Mouse (Mus musculus) testis, adult 2 months (tissue): ENCODE measurements around the gene Hoxa10. TPM values are rescaled to one million over a fixed set of nuclear protein-coding genes. Genes with fewer than 3 reads are reported as not detected.

ENCODE experiments used
- H3K27ac ChIP-seq: fragments of 200-500 bp; 2 replicates; pipeline ENCODE4 v1.5.1; 2012; ENCODE audit warnings: low read depth, low read length; ENCODE audit not compliant: control insufficient read depth, insufficient read depth
- H3K27me3 ChIP-seq: fragments of 200-500 bp; 2 replicates; pipeline ENCODE4 v1.6.1; 2012; ENCODE audit warnings: mild to moderate bottlenecking, low read length, moderate library complexity; ENCODE audit not compliant: control insufficient read depth, insufficient read depth
- H3K36me3 ChIP-seq: fragments of 200-500 bp; 2 replicates; pipeline ENCODE4 v1.6.1; 2012; ENCODE audit warnings: mild to moderate bottlenecking, low read length; ENCODE audit not compliant: control insufficient read depth, insufficient read depth
- H3K4me1 ChIP-seq: fragments of 200-500 bp; 2 replicates; pipeline ENCODE4 v1.6.1; 2012; ENCODE audit warnings: low read length; ENCODE audit not compliant: control insufficient read depth, insufficient read depth
- H3K4me3 ChIP-seq: fragments of 200-500 bp; 2 replicates; pipeline ENCODE4 v1.5.1; 2012; ENCODE audit warnings: low read depth, mild to moderate bottlenecking, low read length, moderate library complexity, mixed read lengths; ENCODE audit not compliant: control insufficient read depth
- CTCF ChIP-seq: fragments of 200-500 bp; IDR thresholded peaks from 2 replicates; pipeline ENCODE4 v1.5.1; 2012; ENCODE audit warnings: low read depth, mild to moderate bottlenecking, inconsistent platforms, low read length, moderate library complexity; ENCODE audit not compliant: control insufficient read depth, insufficient read depth, insufficient replicate concordance
- POLR2A ChIP-seq: fragments of 200-500 bp; IDR thresholded peaks from 2 replicates; pipeline ENCODE4 v1.6.1; 2012; ENCODE audit warnings: low read depth, mild to moderate bottlenecking, inconsistent platforms, low read length, moderate library complexity; ENCODE audit not compliant: control insufficient read depth
- polyA plus RNA-seq: library from polyadenylated mRNA; depleted of rRNA; stranded (reverse); fragments of >200 nt; gene quantifications from 2 replicates; pipeline ENCODE4 v1.2.3, GENCODE M21; 2012

Hoxa10 gene
- polyA plus RNA-seq, 1 experiment: 0.19 TPM

- H3K27ac ChIP-seq: no peak overlapping the region
- H3K4me3 ChIP-seq: peak overlapping the region; percentile 49
- peaks cover 12% of the 10 kb centered on the region for H3K27me3 ChIP-seq
- TF ChIP-seq CTCF (no peak), POLR2A (no peak)
- H3K4me1 ChIP-seq: peaks cover 38% of the 10 kb centered on the region
- no peaks in the 10 kb centered on the region for H3K36me3 ChIP-seq
Observed at GRCm38 (mm10) chr6:52217459-52217768, 23.2 kb downstream of the Hoxa10 start.

DNA sequence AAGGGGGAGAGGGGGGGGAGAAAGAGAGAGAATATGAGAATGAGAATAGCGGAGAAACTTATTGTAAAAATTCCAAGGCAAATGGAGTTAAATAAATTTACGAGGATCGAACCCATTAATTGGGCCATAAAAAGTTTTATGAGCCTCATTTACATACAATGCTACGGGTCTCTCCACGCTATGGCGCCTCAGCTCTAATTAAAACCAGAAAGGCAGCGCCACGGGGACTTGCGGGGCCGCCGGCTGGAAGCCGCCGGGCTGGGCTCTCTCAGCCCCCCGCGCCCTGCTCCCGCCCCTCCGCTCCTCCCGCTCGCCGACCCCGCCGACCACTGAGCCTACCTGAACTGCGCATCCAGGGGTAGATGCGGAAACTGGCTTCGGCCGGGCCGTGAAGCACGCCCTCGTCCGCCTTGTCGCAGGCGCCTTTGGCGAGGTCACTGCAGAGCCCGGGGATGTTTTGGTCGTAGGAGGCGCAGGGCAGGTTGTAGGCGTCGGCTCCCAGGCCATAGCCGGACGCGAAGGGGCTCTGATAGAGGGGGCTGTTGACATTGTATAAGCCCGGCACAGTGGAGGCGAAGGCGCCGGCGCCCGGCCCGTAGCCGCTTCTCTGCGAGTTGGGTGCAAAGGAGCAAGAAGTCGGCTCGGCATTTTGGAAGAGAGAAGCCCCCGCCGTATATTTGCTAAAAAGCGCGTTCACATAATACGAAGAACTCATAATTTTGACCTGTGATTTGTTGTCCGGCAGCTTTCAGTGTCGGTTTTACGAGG is 23.8 kb downstream of the Hoxa10 start:
- Histone ChIP-seq H3K4me3 (peak overlapping the region; percentile 49), H3K27ac (no peak overlapping the region), H3K36me3 (no peaks in the 10 kb centered on the region), H3K27me3 (peaks cover 12% of the 10 kb centered on the region), H3K4me1 (peaks cover 33% of the 10 kb centered on the region)
- TF ChIP-seq CTCF (no peak), POLR2A (no peak)

GRCm38 (mm10) chr6:52215771-52216535 is 24.7 kb downstream of the Hoxa10 start:
- no peaks in the 10 kb centered on the region for H3K36me3 ChIP-seq
- H3K4me1 ChIP-seq: peaks cover 26% of the 10 kb centered on the region
- H3K27ac ChIP-seq: no peak overlapping the region
- TF ChIP-seq CTCF: no peak
- H3K4me3 ChIP-seq: peak overlapping the region; percentile 66
- H3K27me3 ChIP-seq: peaks cover 15% of the 10 kb centered on the region

DNA sequence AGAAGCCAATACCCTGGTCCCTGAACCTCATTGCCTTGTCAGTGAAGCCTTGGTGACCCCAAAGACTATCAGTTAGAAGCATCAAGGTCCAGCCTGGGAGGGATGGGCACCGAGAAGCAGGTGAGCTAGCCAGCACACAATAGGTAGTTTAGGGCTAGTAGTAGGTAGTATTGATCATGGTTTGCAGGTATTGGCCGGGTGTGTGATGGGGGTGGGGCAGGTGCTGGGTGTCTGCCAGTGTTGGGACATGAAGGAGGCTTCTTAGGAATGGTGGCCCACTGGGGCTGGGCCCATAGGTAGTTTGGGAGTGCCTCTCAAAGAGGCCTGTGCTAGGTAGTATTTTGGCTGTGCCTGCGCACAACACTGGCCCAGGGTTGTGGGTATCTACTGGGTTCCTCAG is 25.6 kb downstream of the Hoxa10 start:
- Histone ChIP-seq H3K27me3 (peaks cover 15% of the 10 kb centered on the region), H3K4me1 (peaks cover 26% of the 10 kb centered on the region), H3K27ac (no peak overlapping the region), H3K4me3 (no peak overlapping the region), H3K36me3 (no peaks in the 10 kb centered on the region)
- TF ChIP-seq CTCF: no peak
- TF ChIP-seq POLR2A: no peak

DNA sequence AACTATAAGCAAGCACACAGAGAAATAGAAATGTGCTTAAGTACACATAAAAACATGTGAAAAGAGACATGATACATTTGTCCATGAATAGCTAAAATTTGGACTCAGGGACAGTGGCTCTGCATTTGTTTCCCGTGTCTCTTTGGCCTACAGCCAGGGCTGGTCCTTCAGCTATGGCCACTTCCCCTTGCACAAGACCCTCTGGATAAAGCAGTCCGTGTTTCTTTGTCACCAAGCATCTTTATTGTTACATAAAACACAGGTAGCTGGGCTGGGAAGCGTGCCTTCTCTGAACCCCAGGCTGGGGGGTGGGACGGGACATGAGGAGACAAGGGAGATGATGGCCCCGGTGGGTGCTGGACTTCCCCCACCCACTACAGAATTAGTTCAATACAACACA is 26.4 kb downstream of the Hoxa10 start:
- Histone ChIP-seq H3K27me3 (peaks cover 16% of the 10 kb centered on the region), H3K4me3 (no peak overlapping the region)

DNA sequence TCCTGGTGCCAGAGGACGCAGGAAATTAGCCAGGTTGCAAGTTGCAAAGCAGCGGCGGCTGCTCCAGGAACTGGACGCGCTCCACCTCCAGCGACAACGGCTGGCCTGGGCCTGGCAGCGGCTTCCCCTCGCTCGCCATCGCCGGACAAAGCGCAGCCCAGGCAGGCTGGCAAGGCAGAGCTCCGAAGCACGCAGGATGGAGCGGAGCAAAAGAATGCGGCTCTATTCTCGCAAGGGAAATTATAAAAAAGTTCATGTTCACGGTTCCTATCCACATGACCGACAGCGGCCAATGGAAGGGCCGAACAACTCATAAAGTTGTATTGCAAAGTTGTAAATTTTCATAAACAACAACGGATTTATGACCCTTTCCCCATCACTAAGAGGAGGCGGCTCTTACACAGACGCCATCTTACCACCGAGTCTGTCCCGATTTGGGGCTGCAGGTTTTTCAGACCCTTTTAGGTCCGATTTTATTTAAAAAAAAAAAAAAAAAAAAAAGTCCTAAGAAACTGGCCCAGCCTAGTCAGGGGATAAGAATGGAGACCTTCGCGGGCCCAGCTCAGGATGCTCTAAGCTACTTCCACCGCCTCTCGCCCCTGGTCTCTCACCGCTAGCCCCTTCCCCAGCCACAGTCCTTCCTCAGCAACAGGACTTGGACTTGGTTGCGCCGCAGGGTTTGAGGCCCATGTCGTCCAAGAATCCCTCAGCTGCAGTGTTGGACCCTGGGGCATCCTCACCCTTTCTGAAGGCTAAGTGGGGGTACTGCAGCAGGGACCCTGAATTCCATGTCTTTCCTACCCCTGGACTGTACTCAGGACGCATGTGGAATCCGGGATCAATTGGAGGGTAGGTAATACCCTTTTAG is 27.3 kb downstream of the Hoxa10 start, which contains the start of the genes Hoxa3 and Gm28308:
Gene Hoxa3, minus strand, starts transcription at position 218 of the 868 bp plus-strand sequence.
Gene Gm28308, minus strand, starts transcription at position 221 of the 868 bp plus-strand sequence.
- peak within 1 kb of the TSS; percentile 42 for H3K4me3 ChIP-seq
- no peak within 1 kb of the TSS for H3K27ac ChIP-seq
- no peak for TF ChIP-seq CTCF
- no peak for TF ChIP-seq POLR2A
- no peaks in the 10 kb centered on the region for H3K36me3 ChIP-seq
- H3K4me1 ChIP-seq: peaks cover 28% of the 10 kb centered on the region
- peaks cover 14% of the 10 kb centered on the region for H3K27me3 ChIP-seq

More for the DNA sequence above, 26.4 kb downstream of the Hoxa10 start:
- peaks cover 26% of the 10 kb centered on the region for H3K4me1 ChIP-seq
- no peaks in the 10 kb centered on the region for H3K36me3 ChIP-seq
- no peak overlapping the region for H3K27ac ChIP-seq
- TF ChIP-seq POLR2A (no peak), CTCF (no peak)
